ENCODE assay signal across 8 mouse cellular contexts in the genomic region with DNA sequence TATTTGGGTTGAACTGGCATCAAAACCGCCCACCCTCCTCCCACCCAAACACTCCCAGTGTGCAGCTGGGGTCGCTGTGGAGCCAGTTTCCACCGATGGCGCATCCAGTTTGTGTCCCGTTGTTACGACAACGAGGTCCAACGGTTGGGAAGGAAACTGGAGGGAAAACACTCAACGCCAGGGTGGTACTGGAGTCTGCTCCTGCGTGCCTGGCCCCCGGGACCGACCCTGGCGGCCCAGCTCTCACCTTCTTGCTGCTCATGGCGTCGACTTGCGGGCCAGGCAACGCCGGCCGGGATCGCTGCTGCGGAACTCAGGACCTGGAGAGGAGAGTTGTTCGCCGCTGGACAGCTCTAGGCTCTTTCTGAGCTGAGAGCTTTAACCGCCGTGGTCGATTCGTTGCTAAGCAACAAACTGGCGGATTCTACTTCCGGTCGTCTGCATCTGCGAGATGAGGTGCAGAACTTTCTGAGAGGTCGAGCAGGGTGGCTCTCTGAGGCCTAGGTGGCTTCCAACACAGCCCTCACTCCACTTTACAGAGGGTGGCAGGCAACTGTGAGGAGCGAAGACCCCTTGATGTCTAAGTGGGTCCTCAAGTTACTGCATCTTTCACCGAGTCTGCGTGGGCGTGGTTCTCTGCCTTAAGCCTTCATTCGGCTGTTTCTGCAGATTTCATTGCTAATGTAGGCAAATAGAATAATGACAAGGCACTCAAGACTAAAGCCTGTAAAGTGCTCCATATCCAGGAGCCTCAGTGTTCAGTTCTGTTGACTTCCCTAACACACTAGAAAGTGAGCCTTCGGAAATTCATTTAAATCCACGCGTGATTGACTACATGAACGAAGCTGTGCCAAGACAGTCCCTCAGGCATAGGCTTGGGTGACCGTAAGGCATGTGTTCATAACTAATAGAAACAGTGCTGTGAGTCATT. TPM values are rescaled to one million over a fixed set of nuclear protein-coding genes. Genes with fewer than 3 reads are reported as not detected.
DNase-seq lines count a peak whose midpoint lies in the region; ATAC-seq lines count a peak whose summit lies in the region.

A gene (minus strand): TSS at position 354 of the 931 bp plus-strand sequence.

- H3K9ac ChIP-seq in intestine, embryonic 15.5 days: no peak within 1 kb of the TSS
- H3K9ac ChIP-seq in limb, embryonic 12.5 days (replicated peaks): peak within 1 kb of the TSS; percentile 62
- H3K9ac ChIP-seq in midbrain, embryonic 15.5 days: peak within 1 kb of the TSS; percentile 65
- no peak within 1 kb of the TSS; the same call in 1 of the 2 replicates for H3K9ac ChIP-seq in stomach, embryonic 15.5 days

- H3K27ac ChIP-seq in intestine, embryonic 15.5 days: no peak within 1 kb of the TSS
- 0 out of 2 replicates have a peak within 1 kb of the TSS, but pooled peaks have one; percentile 62 for H3K27ac ChIP-seq in limb, embryonic 12.5 days
- peak within 1 kb of the TSS; percentile 82 for H3K27ac ChIP-seq in midbrain, embryonic 15.5 days
- H3K27ac ChIP-seq in stomach, embryonic 15.5 days: no peak within 1 kb of the TSS

- no peaks in the 10 kb centered on the region for H3K9me3 ChIP-seq in intestine, embryonic 15.5 days
- no peaks in the 10 kb centered on the region for H3K9me3 ChIP-seq in limb, embryonic 12.5 days
- H3K9me3 ChIP-seq in midbrain, embryonic 15.5 days: no peaks in the 10 kb centered on the region
- H3K9me3 ChIP-seq in stomach, embryonic 15.5 days: no peaks in the 10 kb centered on the region

- H3K4me2 ChIP-seq in intestine, embryonic 15.5 days (replicated peaks): peak within 1 kb of the TSS; percentile 94
- peak within 1 kb of the TSS; percentile 73 for H3K4me2 ChIP-seq in limb, embryonic 12.5 days
- peak within 1 kb of the TSS; percentile 79 for H3K4me2 ChIP-seq in midbrain, embryonic 15.5 days
- peak within 1 kb of the TSS; percentile 80 for H3K4me2 ChIP-seq in stomach, embryonic 15.5 days

- peak; percentile 78; the same call in 1 of the 2 replicates for ATAC-seq in intestine, embryonic 15.5 days
- peak; percentile 82 for ATAC-seq in limb, embryonic 12.5 days (ENCODE audit: insufficient number of reproducible peaks, insufficient read depth, low FRiP score, low TSS enrichment, low read depth)
- ATAC-seq in midbrain, embryonic 15.5 days (replicated peaks): peak; percentile 94
- 0 out of 2 replicates have a peak, but pooled peaks have one; percentile 27 for ATAC-seq in stomach, embryonic 15.5 days (ENCODE audit: insufficient read depth, low FRiP score, low read depth)

- H3K36me3 ChIP-seq in intestine, embryonic 15.5 days: no peaks in the 10 kb centered on the region
- no peaks in the 10 kb centered on the region for H3K36me3 ChIP-seq in limb, embryonic 12.5 days
- H3K36me3 ChIP-seq in midbrain, embryonic 15.5 days (replicated peaks): no peaks in the 10 kb centered on the region
- no peaks in the 10 kb centered on the region for H3K36me3 ChIP-seq in stomach, embryonic 15.5 days

- H3K4me1 ChIP-seq in intestine, embryonic 15.5 days (replicated peaks): no peaks in the 10 kb centered on the region
- H3K4me1 ChIP-seq in limb, embryonic 12.5 days (replicated peaks): no peaks in the 10 kb centered on the region; the same call in 1 of the 2 replicates
- H3K4me1 ChIP-seq in midbrain, embryonic 15.5 days: peaks cover 10% of the 10 kb centered on the region
- no peaks in the 10 kb centered on the region for H3K4me1 ChIP-seq in stomach, embryonic 15.5 days

- DNase-seq in kidney, adult 18-20 months: peak; percentile 3
- no peak for DNase-seq in kidney, adult 9 months
- peak; percentile 11 to 12 for DNase-seq in cerebellum, postnatal 36 days
- DNase-seq in gastrocnemius, postnatal 25 days: peak; percentile 7

- peak within 1 kb of the TSS; percentile 43 for H3K4me3 ChIP-seq in intestine, embryonic 15.5 days (replicated peaks)
- H3K4me3 ChIP-seq in limb, embryonic 12.5 days (replicated peaks): peak within 1 kb of the TSS; percentile 51
- H3K4me3 ChIP-seq in midbrain, embryonic 15.5 days: peak within 1 kb of the TSS; percentile 60
- H3K4me3 ChIP-seq in stomach, embryonic 15.5 days (replicated peaks): peak within 1 kb of the TSS; percentile 43

- no peaks in the 10 kb centered on the region for H3K27me3 ChIP-seq in intestine, embryonic 15.5 days (replicated peaks)
- no peaks in the 10 kb centered on the region for H3K27me3 ChIP-seq in limb, embryonic 12.5 days
- no peaks in the 10 kb centered on the region for H3K27me3 ChIP-seq in midbrain, embryonic 15.5 days (replicated peaks)
- no peaks in the 10 kb centered on the region for H3K27me3 ChIP-seq in stomach, embryonic 15.5 days (replicated peaks)

- WGBS in intestine, embryonic 15.5 days: 18% methylated on average over 42 of the region's 42 CpGs
- 13% methylated on average over 42 of the region's 42 CpGs for whole genome bisulfite sequencing in limb, embryonic 12.5 days
- 13% methylated on average over 42 of the region's 42 CpGs for WGBS in midbrain, embryonic 15.5 days
- 13% methylated on average over 42 of the region's 42 CpGs for WGBS in stomach, embryonic 15.5 days

RNA-seq across cellular contexts. Expression of the gene that starts here (rescaled TPM):
- not detected for total RNA-seq in gastrocnemius, postnatal 25 days (2021)
- polyA plus RNA-seq in intestine, embryonic 15.5 days (2015; fragmentation: Nextera tagmentation; extraction: Ambion mirVana): 0.40 and 0.82 TPM in 2 replicates
- 2.1 and 3.0 TPM in 2 replicates for polyA plus RNA-seq in limb, embryonic 12.5 days (2016; fragmentation: Nextera tagmentation; extraction: Ambion mirVana)
- 10.4 and 12.5 TPM in 2 replicates for polyA plus RNA-seq in midbrain, embryonic 15.5 days (2015; fragmentation: Nextera tagmentation; extraction: Ambion mirVana)
- polyA plus RNA-seq in stomach, embryonic 15.5 days (2015; fragmentation: Nextera tagmentation; extraction: Ambion mirVana): 0.50 and 0.58 TPM in 2 replicates

Comparison
In these comparisons a context has a peak if more than half of its experiments do, and no peak if none do; other contexts are left out.
1. Peak in DNase-seq in gastrocnemius, postnatal 25 days; RNA of the gene not detected or under 1 TPM.
2. Peak in ATAC-seq, H3K4me3 ChIP-seq and H3K4me2 ChIP-seq in intestine, embryonic 15.5 days; RNA of the gene not detected or under 1 TPM.
3. Peak in ATAC-seq, H3K4me3 ChIP-seq and H3K4me2 ChIP-seq in stomach, embryonic 15.5 days; RNA of the gene not detected or under 1 TPM.
4. ATAC-seq: peak in every context shown above with its lines; median percentile 94 in midbrain, embryonic 15.5 days; 82 in limb, embryonic 12.5 days; 78 in intestine, embryonic 15.5 days; 27 in stomach, embryonic 15.5 days.
5. H3K27ac ChIP-seq: peak in limb, embryonic 12.5 days (single experiment) and midbrain, embryonic 15.5 days (single experiment); none in intestine, embryonic 15.5 days (single experiment) and stomach, embryonic 15.5 days (single experiment).
6. H3K9ac ChIP-seq: peak in limb, embryonic 12.5 days (single experiment) and midbrain, embryonic 15.5 days (single experiment); none in intestine, embryonic 15.5 days (single experiment) and stomach, embryonic 15.5 days (single experiment).
7. Peak in every context shown above with its lines, with median percentiles within 50 percentile points of each other: H3K4me2 ChIP-seq and H3K4me3 ChIP-seq.